Mouse (Mus musculus): ENCODE measurements around the gene Nudt3. TPM values are rescaled to one million over a fixed set of nuclear protein-coding genes. Genes with fewer than 3 reads are reported as not detected.

Gene Nudt3
- total RNA-seq, 1 experiment from 2014 or later, result 113 TPM

DNA sequence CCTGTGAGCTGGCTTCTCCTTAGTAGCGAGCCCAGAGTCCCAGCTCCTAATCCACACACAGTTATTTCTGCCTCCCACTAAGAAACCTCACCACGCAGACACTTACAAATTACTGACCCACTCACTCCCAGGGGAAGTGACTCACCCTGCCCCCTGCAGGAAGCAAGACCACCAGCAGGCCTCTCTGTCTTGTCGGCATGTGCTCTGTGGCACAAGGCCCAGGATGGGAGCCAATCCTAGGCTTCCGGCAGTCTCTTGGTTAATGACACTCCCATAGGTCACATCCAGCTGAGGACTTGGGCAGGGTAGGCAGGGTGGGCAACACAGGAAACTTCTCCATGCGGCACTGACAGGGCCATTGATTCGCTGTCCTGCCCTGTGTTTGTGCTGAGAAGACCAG, 45.8 kb downstream of the Nudt3 start:
- ATAC-seq (replicated peaks; ENCODE audit: insufficient number of reproducible peaks, low FRiP score, low TSS enrichment, poor library complexity, severe bottlenecking), result no peak

DNA sequence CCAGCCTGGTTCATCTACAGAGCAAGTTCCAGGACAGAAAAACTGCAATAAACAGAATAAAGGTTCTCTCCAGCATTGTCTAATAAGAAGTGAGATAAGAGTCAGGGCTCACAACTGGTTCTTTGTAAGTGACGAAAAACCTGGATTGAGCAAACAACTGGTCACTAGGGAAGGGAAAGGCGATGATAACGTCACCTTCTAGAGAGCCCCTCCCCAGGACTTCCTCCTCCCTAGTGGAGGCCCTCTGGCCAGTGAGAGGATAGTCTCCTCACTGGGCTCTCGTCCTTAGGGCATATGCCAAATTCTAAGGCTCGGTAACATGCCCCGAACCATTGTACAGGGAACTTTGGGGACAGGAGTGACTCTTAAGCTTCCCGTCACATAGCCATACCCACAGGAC, 47.2 kb downstream of the Nudt3 start:
- ATAC-seq (replicated peaks; ENCODE audit: insufficient number of reproducible peaks, low FRiP score, low TSS enrichment, poor library complexity, severe bottlenecking), result no peak

GRCm38 (mm10) chr17:27575116-27575776, 48.0 kb downstream of the Nudt3 start:
- no peak for ATAC-seq (replicated peaks; ENCODE audit: insufficient number of reproducible peaks, low FRiP score, low TSS enrichment, poor library complexity, severe bottlenecking)

DNA sequence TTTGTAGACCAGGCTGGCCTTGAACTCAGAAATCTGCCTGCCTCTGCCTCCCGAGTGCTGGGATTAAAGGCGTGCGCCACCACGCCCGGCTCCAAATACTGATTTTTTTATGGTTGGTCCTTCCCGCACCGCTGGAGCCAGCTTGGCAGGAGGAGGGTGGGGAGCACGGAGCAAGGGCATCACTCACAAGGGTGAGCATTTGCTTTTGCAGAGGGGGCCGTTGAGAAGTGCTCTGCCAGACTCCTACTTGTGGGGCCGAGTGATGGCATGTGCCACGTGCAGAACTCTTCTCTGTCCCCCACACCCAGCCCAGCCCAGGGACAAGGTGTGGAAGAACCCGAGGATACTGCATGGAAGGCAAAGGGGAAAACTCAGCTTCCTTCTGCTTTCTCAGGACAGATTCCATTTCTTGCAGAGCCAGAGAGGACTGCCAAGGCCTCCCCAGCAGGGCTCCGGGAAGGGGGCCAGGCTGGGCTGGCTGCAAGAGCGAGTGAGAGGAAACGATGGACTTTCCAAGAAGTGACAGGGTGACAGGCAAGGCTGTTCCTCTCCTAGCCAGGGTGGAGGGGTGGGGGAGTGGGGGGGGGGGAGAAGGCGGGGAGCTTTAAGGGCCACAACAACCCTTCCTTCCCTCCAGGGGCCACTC, 48.7 kb downstream of the Nudt3 start:
- no peak for ATAC-seq (replicated peaks; ENCODE audit: insufficient number of reproducible peaks, low FRiP score, low TSS enrichment, poor library complexity, severe bottlenecking)

GRCm38 (mm10) chr17:27573772-27574320, 49.4 kb downstream of the Nudt3 start:
- no peak for ATAC-seq (replicated peaks; ENCODE audit: insufficient number of reproducible peaks, low FRiP score, low TSS enrichment, poor library complexity, severe bottlenecking)

DNA sequence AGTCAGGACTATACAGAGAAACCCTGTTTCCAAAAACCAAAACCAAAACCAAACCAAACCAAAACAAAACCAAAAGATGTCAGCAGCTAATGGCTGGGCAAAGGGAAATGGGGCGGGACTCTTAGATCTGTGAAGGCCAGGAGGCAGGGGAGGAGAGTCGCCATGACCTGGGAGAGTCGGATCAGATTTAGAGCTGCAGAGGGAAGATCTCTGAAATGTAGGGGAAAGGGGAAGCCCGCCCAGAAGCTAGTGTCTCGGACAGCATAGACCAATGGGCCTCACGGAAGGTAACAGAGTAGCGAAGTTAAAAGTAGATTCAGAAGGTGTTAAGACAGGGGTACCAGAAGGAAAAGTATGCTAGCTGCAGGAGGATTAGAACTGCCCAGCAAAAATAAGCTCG, 52.0 kb downstream of the Nudt3 start:
- ATAC-seq (replicated peaks; ENCODE audit: insufficient number of reproducible peaks, low FRiP score, low TSS enrichment, poor library complexity, severe bottlenecking), result no peak

GRCm38 (mm10) chr17:27568228-27568627, 55.1 kb downstream of the Nudt3 start:
- no peak for ATAC-seq (replicated peaks; ENCODE audit: insufficient number of reproducible peaks, low FRiP score, low TSS enrichment, poor library complexity, severe bottlenecking)

- no peak for ATAC-seq (replicated peaks; ENCODE audit: insufficient number of reproducible peaks, low FRiP score, low TSS enrichment, poor library complexity, severe bottlenecking)
These were observed 57.4 kb downstream of the Nudt3 start for GRCm38 (mm10) chr17:27565942-27566267.

GRCm38 (mm10) chr17:27565163-27565941, 57.9 kb downstream of the Nudt3 start, which contains the start of gene AI413582:
TSS of gene AI413582 (minus strand) at chr17:27565756.
- ATAC-seq (replicated peaks; ENCODE audit: insufficient number of reproducible peaks, low FRiP score, low TSS enrichment, poor library complexity, severe bottlenecking), result peak; percentile 75

DNA sequence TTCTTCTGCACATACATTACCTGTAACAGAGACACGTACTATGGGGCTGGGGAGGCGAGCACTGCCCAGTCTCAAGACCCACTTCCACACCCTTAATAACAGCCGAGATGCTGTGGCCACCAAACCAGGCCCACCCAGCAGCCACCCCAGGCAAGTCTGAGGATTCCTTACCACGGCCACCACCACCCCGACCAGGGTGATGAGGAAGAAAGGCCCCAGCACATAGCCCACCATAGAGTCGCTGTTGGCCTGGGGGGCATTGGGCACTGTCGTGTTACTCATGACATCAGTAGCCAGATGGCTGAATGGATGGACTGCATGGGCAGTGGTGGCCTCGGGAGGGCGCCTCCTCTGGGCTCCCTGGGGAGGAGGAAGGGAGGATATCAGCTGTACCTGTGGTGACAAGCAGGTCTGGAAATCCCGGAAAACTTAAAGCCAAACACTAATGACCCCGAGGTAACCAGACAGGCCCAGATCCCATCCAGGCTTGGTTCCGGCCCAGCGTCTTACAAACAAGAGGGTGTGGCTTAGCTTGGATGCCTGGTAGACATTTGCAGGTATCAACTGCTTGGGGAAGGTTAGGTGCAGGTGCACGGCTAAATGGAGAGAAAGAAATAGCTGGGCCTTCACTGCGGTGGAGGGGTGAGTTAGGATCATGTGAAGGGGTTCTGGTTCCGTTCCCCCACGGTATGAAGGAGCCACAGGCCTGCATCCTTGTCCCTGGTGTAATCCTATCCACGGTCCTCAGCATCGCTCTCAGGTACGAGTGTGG, 58.7 kb downstream of the Nudt3 start:
- ATAC-seq (replicated peaks; ENCODE audit: insufficient number of reproducible peaks, low FRiP score, low TSS enrichment, poor library complexity, severe bottlenecking), result no peak; the same call in 1 of the 2 replicates

- ATAC-seq (replicated peaks; ENCODE audit: insufficient number of reproducible peaks, low FRiP score, low TSS enrichment, poor library complexity, severe bottlenecking), result no peak
These were observed 59.5 kb downstream of the Nudt3 start for GRCm38 (mm10) chr17:27563771-27564244.

- ATAC-seq (replicated peaks; ENCODE audit: insufficient number of reproducible peaks, low FRiP score, low TSS enrichment, poor library complexity, severe bottlenecking), result no peak
These were observed 61.3 kb downstream of the Nudt3 start for GRCm38 (mm10) chr17:27561809-27562526.

GRCm38 (mm10) chr17:27560926-27561480, 62.3 kb downstream of the Nudt3 start:
- ATAC-seq (replicated peaks; ENCODE audit: insufficient number of reproducible peaks, low FRiP score, low TSS enrichment, poor library complexity, severe bottlenecking), result no peak

DNA sequence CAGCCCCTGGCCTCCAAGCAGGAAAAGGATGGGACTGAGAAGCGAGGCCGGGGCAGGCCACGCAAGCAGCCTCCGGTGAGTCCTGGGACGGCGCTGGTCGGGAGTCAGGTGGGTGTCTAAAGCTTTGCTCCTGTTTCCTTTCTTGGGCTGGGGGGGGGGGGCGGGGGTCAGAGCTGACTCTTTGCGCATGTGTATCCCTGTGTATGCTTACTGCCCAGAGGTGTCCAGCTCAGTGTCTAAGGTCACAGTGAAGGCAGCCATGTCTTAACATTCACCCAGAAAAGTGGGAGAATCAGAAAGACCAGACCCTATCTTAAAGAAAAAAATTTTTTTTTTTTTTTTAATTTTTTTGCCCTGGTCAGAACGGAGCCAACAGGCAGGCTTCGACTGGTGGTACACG, 63.7 kb downstream of the Nudt3 start:
- ATAC-seq (replicated peaks; ENCODE audit: insufficient number of reproducible peaks, low FRiP score, low TSS enrichment, poor library complexity, severe bottlenecking), result no peak

GRCm38 (mm10) chr17:27558845-27559244, 64.5 kb downstream of the Nudt3 start:
- ATAC-seq (replicated peaks; ENCODE audit: insufficient number of reproducible peaks, low FRiP score, low TSS enrichment, poor library complexity, severe bottlenecking), result no peak

DNA sequence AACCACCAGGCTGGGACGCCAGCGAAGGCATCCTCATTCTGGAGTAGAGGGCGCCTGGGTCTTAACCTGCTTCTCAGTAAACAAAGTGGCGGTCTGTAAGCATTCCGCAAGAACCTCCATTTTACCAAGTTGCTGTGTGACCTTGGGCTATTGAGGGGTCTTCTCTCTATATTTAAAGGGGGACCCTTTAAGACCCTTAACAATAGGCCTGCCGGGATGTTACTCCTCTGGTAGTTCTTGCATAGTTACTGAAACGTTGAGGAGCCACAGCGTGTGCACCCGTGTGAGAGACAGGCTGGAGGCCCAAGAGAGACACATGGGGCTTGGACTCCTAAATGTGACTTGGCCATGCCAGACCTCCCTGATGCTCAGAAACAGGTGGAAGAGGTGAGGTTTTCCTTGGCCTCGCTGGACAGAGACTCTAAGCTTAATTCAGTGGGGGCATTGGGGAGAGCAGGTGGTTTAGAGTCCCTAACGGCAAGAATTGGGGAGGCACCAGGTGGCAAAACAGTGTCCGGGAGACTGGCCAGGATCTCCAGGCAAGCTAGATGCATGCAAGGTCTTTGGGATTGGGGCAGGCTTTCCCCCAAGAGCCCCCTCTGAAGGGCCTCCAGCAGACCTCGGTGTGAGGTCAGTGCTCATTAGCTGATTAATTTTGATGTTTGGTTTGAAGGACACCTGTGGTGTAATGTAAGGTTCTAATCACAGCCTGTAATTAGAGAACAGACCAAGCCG, 65.2 kb downstream of the Nudt3 start:
- ATAC-seq (replicated peaks; ENCODE audit: insufficient number of reproducible peaks, low FRiP score, low TSS enrichment, poor library complexity, severe bottlenecking), result no peak

DNA sequence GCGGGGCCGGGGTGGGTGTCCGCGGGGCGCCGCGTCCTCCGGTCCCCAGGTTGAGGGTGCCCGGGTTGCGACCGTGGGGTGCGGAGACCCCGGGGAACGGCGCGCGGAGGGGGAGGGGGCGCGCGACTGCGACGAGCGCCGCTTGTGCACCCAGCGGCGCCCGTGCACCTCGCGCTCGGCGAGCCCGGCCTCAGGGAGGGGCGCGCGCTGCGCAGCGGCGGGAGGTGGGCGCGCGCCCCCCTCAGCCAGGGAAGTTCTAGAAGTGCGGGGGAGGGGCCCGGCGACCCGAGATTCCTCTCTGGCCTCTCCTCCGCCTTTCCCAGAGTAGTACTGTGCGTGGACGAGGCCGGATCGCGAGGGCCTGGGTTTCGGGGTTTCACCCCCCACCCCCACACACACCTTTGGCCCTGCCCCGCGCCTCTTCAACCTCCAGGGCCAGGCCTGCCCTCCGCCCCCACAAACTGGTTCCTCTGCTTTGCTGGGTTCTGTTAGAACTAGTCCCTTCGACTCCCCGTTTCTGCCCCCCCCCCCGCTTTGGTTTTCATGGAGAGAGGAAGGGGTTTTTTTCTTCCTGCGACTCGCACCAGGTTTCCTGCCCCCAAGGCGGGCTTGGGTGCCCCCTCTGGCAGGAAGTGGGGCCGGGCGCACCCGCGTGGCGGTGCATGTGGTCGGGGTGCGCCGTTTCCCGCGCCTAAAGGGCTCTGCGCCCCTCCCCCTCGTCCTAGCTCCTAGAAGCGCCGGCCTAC, 65.9 kb downstream of the Nudt3 start:
- no peak for ATAC-seq (replicated peaks; ENCODE audit: insufficient number of reproducible peaks, low FRiP score, low TSS enrichment, poor library complexity, severe bottlenecking)

Measured in monocyte, adult 5-6 weeks (primary cell).